Mouse (Mus musculus): ENCODE data around the gene Stard13. TPM values are rescaled to one million over a fixed set of nuclear protein-coding genes. Genes with fewer than 3 reads are reported as not detected.

Stard13 gene
- 1.0 and 1.5 TPM in 2 replicates for polyA plus RNA-seq (2015; fragmentation: Nextera tagmentation; extraction: Ambion mirVana)

DNA sequence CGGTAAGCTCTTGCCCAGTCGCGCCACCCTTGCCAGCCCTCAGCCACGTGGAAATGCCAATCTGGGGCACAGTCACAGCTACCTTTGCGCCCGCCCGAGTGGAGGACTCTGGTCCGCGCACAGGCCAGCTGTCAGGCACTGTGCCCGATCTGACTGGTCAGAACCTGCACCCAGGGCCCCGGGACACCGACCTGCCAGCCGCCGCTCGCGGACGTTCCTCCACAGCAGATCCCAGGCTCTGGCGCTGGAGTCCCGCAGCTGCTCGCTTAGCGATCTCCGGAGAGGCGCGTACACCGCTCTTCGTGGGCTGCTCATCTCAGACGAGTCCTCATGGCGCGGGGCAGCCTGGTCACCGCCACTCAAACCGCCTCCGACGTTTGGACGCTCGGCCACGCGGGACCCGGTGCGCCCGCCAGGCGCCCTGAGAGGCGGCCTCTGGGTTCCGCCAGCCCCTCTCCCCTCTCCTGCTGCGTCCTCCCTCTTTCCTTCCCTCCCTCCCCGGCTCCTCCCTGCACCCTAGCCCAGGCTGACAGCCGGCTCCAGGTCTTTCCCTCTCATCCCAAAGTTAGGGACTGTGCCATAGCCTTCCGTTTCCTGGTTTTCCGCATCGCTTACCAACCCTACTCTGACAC is at the start of gene Stard13:
Stard13 (minus strand) TSS at position 437 of the 632 bp plus-strand sequence.
- peak within 1 kb of the TSS; percentile 63 for H3K4me2 ChIP-seq
- H3K9ac ChIP-seq = 0 out of 2 replicates have a peak within 1 kb of the TSS, but pooled peaks have one; percentile 25
- H3K27me3 ChIP-seq = peaks cover 26% of the 10 kb centered on the region
- H3K27ac ChIP-seq (replicated peaks) = no peak within 1 kb of the TSS
- H3K4me1 ChIP-seq (replicated peaks) = no peaks in the 10 kb centered on the region
- no peaks in the 10 kb centered on the region for H3K36me3 ChIP-seq (replicated peaks)
- H3K9me3 ChIP-seq (replicated peaks) = no peaks in the 10 kb centered on the region
- peak within 1 kb of the TSS; percentile 52 for H3K4me3 ChIP-seq (replicated peaks)
- under 1% methylated on average over 49 of the region's 49 CpGs for WGBS (ENCODE audit: insufficient replicate concordance)
- 0 out of 2 replicates have a peak, but pooled peaks have one; percentile 30 for ATAC-seq (ENCODE audit: insufficient read depth)

DNA sequence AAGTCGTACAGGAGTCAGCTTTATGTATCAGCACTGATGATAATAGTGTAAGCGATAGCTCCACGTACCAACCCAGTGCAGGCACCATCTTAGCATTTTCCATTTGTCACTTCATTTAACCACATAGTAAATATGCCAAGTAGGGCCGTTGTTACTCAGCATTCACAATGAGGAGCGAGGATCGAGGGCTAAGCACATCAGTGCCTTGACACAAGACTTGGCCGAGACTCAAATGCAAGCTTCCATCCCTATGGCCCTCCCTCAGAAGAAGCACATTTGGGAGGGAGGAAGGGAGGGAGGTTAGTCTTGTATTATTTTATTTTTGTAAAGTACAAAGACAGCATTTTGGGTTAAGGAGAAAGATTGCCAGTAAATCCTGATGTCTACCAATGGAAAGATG is 45.9 kb upstream of the Stard13 start:
- Histone ChIP-seq H3K27me3 (no peaks in the 10 kb centered on the region), H3K4me2 (no peak overlapping the region), H3K4me3 (replicated peaks) (no peak overlapping the region), H3K4me1 (replicated peaks) (no peaks in the 10 kb centered on the region), H3K9me3 (replicated peaks) (no peaks in the 10 kb centered on the region), H3K9ac (no peak overlapping the region), H3K27ac (replicated peaks) (no peak overlapping the region), H3K36me3 (replicated peaks) (no peaks in the 10 kb centered on the region)
- no peak for ATAC-seq (ENCODE audit: insufficient read depth)
- WGBS (ENCODE audit: insufficient replicate concordance) = 69% methylated on average over 7 of the region's 7 CpGs

DNA sequence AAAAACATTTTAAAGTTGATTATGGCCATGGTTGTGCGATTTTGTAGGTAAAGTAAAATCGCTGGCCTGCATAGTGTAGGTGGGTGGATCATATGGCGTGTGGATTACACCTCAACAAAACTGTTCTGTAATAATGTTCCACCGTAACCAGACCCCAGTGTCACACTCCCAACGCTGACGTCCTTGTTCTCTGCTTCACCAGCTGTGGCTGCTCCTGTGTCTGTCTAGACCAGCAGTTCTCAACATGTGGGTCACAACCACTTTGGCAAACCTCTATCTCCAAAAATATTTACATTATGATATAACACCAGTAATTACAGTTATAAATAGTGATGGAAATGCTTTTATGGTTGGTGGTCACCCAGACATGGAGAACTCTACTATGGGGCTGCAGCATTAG is 44.3 kb upstream of the Stard13 start:
- Histone ChIP-seq H3K4me1 (replicated peaks) (no peaks in the 10 kb centered on the region), H3K36me3 (replicated peaks) (no peaks in the 10 kb centered on the region), H3K9ac (no peak overlapping the region), H3K27me3 (no peaks in the 10 kb centered on the region), H3K4me2 (no peak overlapping the region), H3K9me3 (replicated peaks) (no peaks in the 10 kb centered on the region), H3K27ac (replicated peaks) (no peak overlapping the region), H3K4me3 (replicated peaks) (no peak overlapping the region)
- ATAC-seq (ENCODE audit: insufficient read depth) = no peak
- WGBS (ENCODE audit: insufficient replicate concordance) = 68% methylated on average over 6 of the region's 6 CpGs

DNA sequence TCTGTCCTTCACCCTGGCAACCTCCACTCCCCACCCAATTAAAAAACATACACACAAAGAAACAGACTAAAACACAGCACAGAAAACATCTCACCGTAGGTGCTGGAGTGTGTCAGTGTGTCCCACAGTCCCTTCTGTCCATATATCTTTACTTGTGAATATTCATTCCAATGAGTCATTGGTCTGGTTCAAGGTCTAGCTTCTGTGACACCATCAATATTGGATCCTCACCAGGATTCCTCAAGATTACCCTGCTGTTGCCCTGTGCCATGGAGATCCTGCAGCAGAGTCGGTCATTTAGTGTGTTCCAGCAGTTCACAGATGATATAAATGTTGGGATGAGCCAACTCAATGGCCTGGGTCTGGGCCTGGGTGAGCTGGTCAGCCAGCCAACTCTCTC is 42.4 kb upstream of the Stard13 start:
- no peaks in the 10 kb centered on the region for H3K27me3 ChIP-seq
- no peak overlapping the region for H3K9ac ChIP-seq
- no peak overlapping the region for H3K27ac ChIP-seq (replicated peaks)
- H3K4me1 ChIP-seq (replicated peaks) = no peaks in the 10 kb centered on the region
- 52% methylated on average over 2 of the region's 2 CpGs for WGBS (ENCODE audit: insufficient replicate concordance)
- H3K36me3 ChIP-seq (replicated peaks) = no peaks in the 10 kb centered on the region
- H3K4me3 ChIP-seq (replicated peaks) = no peak overlapping the region
- no peak overlapping the region for H3K4me2 ChIP-seq
- H3K9me3 ChIP-seq (replicated peaks) = no peaks in the 10 kb centered on the region
- no peak for ATAC-seq (ENCODE audit: insufficient read depth)

DNA sequence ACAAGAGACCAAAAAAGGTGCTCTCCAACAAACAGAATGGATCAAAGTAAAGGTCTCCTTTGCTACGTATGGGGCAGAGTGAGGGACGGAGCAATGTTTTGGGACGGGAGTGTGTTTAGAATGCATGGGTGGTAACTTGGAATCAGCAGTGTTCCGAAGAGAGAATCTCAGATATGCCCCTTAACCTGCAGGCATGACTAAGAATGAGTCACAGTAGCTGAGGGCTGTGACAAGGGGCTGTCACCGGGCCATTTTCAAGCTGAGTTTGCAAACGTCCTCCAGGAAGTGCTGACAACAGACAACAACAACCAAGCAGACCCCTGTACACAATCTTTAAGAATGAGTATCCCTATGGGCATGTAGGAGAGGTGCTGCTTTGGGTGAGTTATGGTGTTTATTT is 40.6 kb upstream of the Stard13 start:
- no peaks in the 10 kb centered on the region for H3K4me1 ChIP-seq (replicated peaks)
- no peak for ATAC-seq (ENCODE audit: insufficient read depth)
- no peaks in the 10 kb centered on the region for H3K27me3 ChIP-seq
- no peaks in the 10 kb centered on the region for H3K36me3 ChIP-seq (replicated peaks)
- H3K9ac ChIP-seq = no peak overlapping the region
- 56% methylated on average over 6 of the region's 6 CpGs for WGBS (ENCODE audit: insufficient replicate concordance)
- H3K27ac ChIP-seq (replicated peaks) = no peak overlapping the region
- H3K4me2 ChIP-seq = no peak overlapping the region
- no peak overlapping the region for H3K4me3 ChIP-seq (replicated peaks)
- no peaks in the 10 kb centered on the region for H3K9me3 ChIP-seq (replicated peaks)

DNA sequence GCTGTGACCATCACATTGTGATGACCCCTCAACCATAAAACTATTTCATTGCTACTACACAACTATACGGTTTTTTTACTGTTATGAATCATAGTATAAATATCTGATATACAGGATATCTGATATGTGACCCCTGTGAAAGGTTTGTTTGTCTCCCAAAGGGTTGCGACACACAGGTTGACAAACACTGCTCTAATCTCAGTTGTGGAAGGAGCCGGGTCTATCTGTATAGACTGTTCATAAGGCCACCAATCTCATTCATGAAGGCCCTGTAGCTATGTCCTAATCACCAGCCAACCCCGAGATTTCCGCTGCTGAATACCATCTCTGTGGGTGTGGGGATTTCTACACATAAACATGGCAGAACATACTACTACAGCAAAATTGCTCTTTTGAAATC is 37.2 kb upstream of the Stard13 start:
- H3K27ac ChIP-seq (replicated peaks) = no peak overlapping the region
- H3K27me3 ChIP-seq = no peaks in the 10 kb centered on the region
- H3K9ac ChIP-seq = no peak overlapping the region
- no peaks in the 10 kb centered on the region for H3K4me1 ChIP-seq (replicated peaks)
- no peak overlapping the region for H3K4me2 ChIP-seq
- no peak overlapping the region for H3K4me3 ChIP-seq (replicated peaks)
- no peaks in the 10 kb centered on the region for H3K9me3 ChIP-seq (replicated peaks)
- ATAC-seq (ENCODE audit: insufficient read depth) = no peak
- 59% methylated on average over 5 of the region's 5 CpGs for WGBS (ENCODE audit: insufficient replicate concordance)
- H3K36me3 ChIP-seq (replicated peaks) = no peaks in the 10 kb centered on the region

DNA sequence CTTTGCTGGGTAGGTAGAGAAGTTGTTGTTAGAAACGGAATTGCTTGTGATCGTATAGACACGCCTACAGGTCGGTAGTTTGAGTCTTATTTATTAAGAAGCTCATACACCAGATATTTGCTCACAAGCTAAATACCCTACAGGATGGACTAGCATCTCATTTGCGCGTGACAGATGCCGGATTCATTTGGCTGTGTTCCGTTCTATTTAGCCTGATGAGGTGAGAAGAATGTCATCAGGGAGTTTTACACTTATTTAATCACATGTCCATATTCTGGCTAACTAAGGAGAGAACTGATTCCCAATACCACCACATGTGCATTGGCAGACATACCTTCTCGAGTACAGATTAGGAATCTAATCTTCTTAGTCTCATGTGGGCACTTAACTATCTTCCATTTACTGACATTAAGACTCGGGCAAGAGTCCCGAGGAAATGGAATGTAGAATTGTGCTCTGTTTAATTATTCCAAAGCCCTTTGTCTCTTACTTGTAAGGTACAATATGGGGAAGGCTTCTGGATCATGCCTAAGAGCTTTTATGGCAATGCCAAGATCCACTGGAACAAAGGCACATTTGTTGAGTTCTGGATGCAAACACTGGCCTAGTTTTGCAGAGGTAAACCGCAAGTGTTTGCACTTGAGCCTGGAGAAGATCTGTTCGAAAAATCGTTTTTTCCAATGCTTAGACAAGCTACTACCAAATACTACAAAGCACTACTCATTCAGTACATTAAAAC is 33.4 kb upstream of the Stard13 start:
- H3K4me3 ChIP-seq (replicated peaks) = no peak overlapping the region
- H3K27ac ChIP-seq (replicated peaks) = no peak overlapping the region
- no peak overlapping the region for H3K4me2 ChIP-seq
- H3K27me3 ChIP-seq = no peaks in the 10 kb centered on the region
- H3K9me3 ChIP-seq (replicated peaks) = no peaks in the 10 kb centered on the region
- H3K4me1 ChIP-seq (replicated peaks) = no peaks in the 10 kb centered on the region
- no peak overlapping the region for H3K9ac ChIP-seq
- WGBS (ENCODE audit: insufficient replicate concordance) = 67% methylated on average over 14 of the region's 14 CpGs
- ATAC-seq (ENCODE audit: insufficient read depth) = no peak
- no peaks in the 10 kb centered on the region for H3K36me3 ChIP-seq (replicated peaks)

DNA sequence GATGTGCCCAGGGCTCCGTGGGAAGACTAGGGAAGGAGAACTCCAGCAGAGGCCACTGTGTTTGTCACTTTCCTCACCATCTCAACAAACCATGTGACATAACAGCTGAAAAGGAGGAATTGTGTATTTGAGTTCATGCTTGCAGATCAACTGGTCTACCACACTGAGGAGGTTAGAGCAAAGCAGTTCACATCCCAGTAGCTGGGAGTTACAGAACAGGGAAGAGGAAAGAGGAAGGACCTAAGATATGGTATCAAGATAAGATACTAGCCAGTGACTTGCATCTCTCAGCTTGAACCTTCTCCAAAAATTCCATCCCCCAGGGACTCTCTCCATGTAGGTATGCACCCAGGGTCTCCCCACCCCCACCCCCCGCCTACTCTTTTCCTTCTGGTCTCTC is 27.9 kb upstream of the Stard13 start:
- Histone ChIP-seq H3K36me3 (replicated peaks) (no peaks in the 10 kb centered on the region), H3K9me3 (replicated peaks) (no peaks in the 10 kb centered on the region), H3K4me2 (no peak overlapping the region), H3K27ac (replicated peaks) (no peak overlapping the region), H3K9ac (no peak overlapping the region), H3K4me3 (replicated peaks) (no peak overlapping the region), H3K27me3 (no peaks in the 10 kb centered on the region), H3K4me1 (replicated peaks) (no peaks in the 10 kb centered on the region)
- WGBS (ENCODE audit: insufficient replicate concordance) = 68% methylated on average over 2 of the region's 2 CpGs
- no peak for ATAC-seq (ENCODE audit: insufficient read depth)

DNA sequence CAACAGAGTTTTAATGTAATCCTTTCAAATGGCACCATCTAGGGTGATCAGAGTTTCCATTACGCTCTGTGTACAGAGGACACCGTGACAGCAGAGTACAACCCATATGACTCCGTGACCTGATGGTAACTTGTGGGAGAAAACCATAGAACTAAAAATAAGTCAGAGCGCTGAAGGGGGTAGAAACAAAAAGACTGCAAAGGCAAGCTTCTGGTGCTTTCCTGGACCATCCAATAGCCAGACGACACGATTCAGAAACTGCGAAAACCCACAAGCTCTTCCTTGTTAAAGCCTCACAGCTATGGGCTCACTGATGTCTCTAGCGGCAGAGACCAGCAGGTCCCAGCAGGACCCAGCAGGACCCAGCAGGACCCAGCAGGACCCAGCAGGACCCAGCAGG is 18.6 kb upstream of the Stard13 start:
- Histone ChIP-seq H3K9me3 (replicated peaks) (no peaks in the 10 kb centered on the region), H3K4me3 (replicated peaks) (no peak overlapping the region), H3K9ac (no peak overlapping the region), H3K4me1 (replicated peaks) (peaks cover 25% of the 10 kb centered on the region), H3K27ac (replicated peaks) (no peak overlapping the region), H3K4me2 (no peak overlapping the region), H3K27me3 (no peaks in the 10 kb centered on the region), H3K36me3 (replicated peaks) (no peaks in the 10 kb centered on the region)
- WGBS (ENCODE audit: insufficient replicate concordance) = 66% methylated on average over 8 of the region's 8 CpGs
- no peak for ATAC-seq (ENCODE audit: insufficient read depth)

DNA sequence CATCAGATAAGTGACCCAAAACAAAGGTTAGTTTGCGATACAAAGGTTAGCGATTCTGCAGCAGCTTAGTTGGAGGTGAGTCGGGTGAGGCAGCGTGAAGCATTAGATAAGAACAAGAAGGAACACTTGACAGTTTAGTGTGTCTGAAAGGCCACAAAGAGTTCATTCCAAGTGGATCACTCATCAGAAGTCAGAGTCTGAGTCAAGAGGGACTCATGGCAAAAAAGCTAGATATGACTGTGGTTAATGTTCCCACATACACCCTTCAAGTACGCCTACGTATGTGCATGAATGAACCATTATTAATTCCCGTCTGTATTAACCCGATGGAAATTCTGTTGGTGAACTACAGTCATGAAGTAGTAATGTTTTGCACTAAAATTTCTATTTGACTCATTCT is 18.0 kb upstream of the Stard13 start:
- no peak overlapping the region for H3K4me3 ChIP-seq (replicated peaks)
- H3K27ac ChIP-seq (replicated peaks) = no peak overlapping the region
- H3K36me3 ChIP-seq (replicated peaks) = no peaks in the 10 kb centered on the region
- no peaks in the 10 kb centered on the region for H3K9me3 ChIP-seq (replicated peaks)
- peaks cover 31% of the 10 kb centered on the region for H3K4me1 ChIP-seq (replicated peaks)
- H3K9ac ChIP-seq = no peak overlapping the region
- WGBS (ENCODE audit: insufficient replicate concordance) = 78% methylated on average over 8 of the region's 8 CpGs
- H3K27me3 ChIP-seq = no peaks in the 10 kb centered on the region
- no peak for ATAC-seq (ENCODE audit: insufficient read depth)
- no peak overlapping the region for H3K4me2 ChIP-seq

DNA sequence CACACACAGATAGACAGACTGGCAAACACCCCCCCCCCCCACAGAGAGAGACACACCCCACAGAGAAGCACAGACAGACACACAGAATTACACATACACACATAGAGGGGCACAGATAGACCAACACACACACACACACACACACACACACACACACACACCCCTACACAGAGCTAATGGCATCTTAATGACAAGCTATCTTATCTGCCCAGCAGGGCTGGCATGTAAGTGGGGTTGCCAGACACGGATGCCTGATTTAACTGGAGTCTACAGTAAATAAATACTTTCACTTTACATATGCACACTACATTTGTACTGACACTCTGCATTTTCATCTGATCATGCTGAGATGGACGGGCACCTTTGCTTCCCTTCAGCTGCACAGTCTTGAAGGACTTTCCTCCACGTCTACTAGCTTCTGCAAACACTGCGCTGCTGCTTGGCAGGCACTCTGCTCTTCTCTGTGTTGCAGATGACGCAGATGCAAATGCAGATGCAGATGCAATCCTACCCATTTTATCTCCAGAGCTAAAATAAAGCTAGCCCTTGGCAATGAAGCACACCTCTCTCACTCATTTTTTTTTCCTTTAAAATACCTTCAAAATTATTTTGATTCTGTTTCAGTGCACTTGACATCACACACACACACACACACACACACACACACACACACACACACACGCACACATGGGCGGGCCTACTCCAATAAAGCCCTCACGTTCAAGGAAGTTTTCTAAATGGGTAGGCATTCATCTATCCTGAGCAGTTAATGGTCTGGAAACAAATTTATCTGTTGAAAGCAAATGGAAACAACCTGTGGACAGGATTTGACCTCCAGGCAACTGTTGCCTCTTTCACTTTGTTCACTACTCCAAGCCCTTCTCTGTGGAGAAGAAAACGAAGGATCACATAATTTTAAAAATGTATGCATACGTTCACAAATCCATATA is 15.3 kb upstream of the Stard13 start:
- Histone ChIP-seq H3K4me1 (replicated peaks) (peaks cover 36% of the 10 kb centered on the region), H3K27ac (replicated peaks) (peak overlapping the region; percentile 73), H3K36me3 (replicated peaks) (no peaks in the 10 kb centered on the region), H3K4me2 (peak overlapping the region; percentile 51), H3K9me3 (replicated peaks) (no peaks in the 10 kb centered on the region), H3K4me3 (replicated peaks) (peak overlapping the region; percentile 29), H3K27me3 (no peaks in the 10 kb centered on the region), H3K9ac (no peak overlapping the region)
- WGBS (ENCODE audit: insufficient replicate concordance) = 50% methylated on average over 10 of the region's 10 CpGs
- ATAC-seq (ENCODE audit: insufficient read depth) = peak; percentile 94

All from liver, embryonic 15.5 days (tissue).